Mouse (Mus musculus): ENCODE measurements around the gene Col15a1.

GRCm38 (mm10) chr4:47295547-47295946, 87.6 kb downstream of the Col15a1 start:
- TF ChIP-seq POLR2A (IDR thresholded peaks at IDR 0.05; ENCODE audit: borderline replicate concordance, extremely low read depth, insufficient read depth, insufficient read length, poor library complexity, severe bottlenecking) = no peak
- no peak for TF ChIP-seq CTCF (IDR thresholded peaks at IDR 0.05; ENCODE audit: borderline replicate concordance, extremely low read depth, insufficient read depth, insufficient read length)
